Mouse (Mus musculus) cerebellum, adult 9-11 months (tissue): ENCODE measurements at regions not wholly inside any gene's neighbourhood (a gene's known extent, or its start where the extent isn't known, plus 50 kb on each side); places are given as distances from the start of the nearest gene placed in this dataset.
A peak's percentile ranks its signal among the peaks of the same experiment; 100 is the strongest.
"Not testable (repeated sequence)": the region's sequence is repeated elsewhere in the genome, so short reads cannot be mapped to it uniquely, and the experiment has no call there.

Experiments used
- DNase-seq: peaks from one replicate; pipeline ENCODE4 v3.0.0; 2022

GRCm38 (mm10) chr11:114483823-114484667 is 184.3 kb upstream of the Rpl38 start:
- DNase-seq: peak; percentile 88

GRCm38 (mm10) chr11:114483350-114483749 is 185.0 kb upstream of the Rpl38 start:
- not testable (repeated sequence) for DNase-seq

- peak; percentile 53 for DNase-seq
Measured at GRCm38 (mm10) chr11:114482070-114482469, 186.3 kb upstream of the Rpl38 start.

- DNase-seq: peak; percentile 59
Measured at GRCm38 (mm10) chr11:114481037-114481436, 187.3 kb upstream of the Rpl38 start.

- DNase-seq: peak; percentile 82
Measured at GRCm38 (mm10) chr11:114480119-114480540, 188.2 kb upstream of the Rpl38 start.

GRCm38 (mm10) chr11:114478736-114479135 is 189.6 kb upstream of the Rpl38 start:
- peak; percentile 55 for DNase-seq

GRCm38 (mm10) chr11:114477365-114477764 is 191.0 kb upstream of the Rpl38 start:
- DNase-seq: peak; percentile 68

GRCm38 (mm10) chr11:114472501-114473260 is 195.6 kb upstream of the Rpl38 start:
- no peak for DNase-seq

- peak; percentile 70 for DNase-seq
Measured at GRCm38 (mm10) chr11:114468394-114468793, 199.9 kb upstream of the Rpl38 start.

GRCm38 (mm10) chr11:114467803-114468202 is 200.5 kb upstream of the Rpl38 start:
- peak; percentile 61 for DNase-seq

GRCm38 (mm10) chr11:114465486-114465885 is 202.8 kb upstream of the Rpl38 start:
- DNase-seq: no peak

- DNase-seq: peak; percentile 72
Measured at GRCm38 (mm10) chr11:114462755-114463374, 205.5 kb upstream of the Rpl38 start.

- peak; percentile 81 for DNase-seq
Measured at GRCm38 (mm10) chr11:114454876-114455330, 213.4 kb upstream of the Rpl38 start.

GRCm38 (mm10) chr11:114448776-114449401 is 219.4 kb upstream of the Rpl38 start:
- DNase-seq: peak; percentile 90

- DNase-seq: no peak
Measured at GRCm38 (mm10) chr11:114447461-114447847, 220.9 kb upstream of the Rpl38 start.

GRCm38 (mm10) chr11:114446617-114447460 is 221.5 kb upstream of the Rpl38 start:
- peak; percentile 18 for DNase-seq

GRCm38 (mm10) chr11:114446075-114446616 is 222.2 kb upstream of the Rpl38 start:
- DNase-seq: no peak

- DNase-seq: peak; percentile 20
Measured at GRCm38 (mm10) chr11:114444211-114444610, 224.1 kb upstream of the Rpl38 start.

- DNase-seq: peak; percentile 20
Measured at GRCm38 (mm10) chr11:114443444-114443843, 224.9 kb upstream of the Rpl38 start.

GRCm38 (mm10) chr11:114439314-114439713 is 229.0 kb upstream of the Rpl38 start:
- DNase-seq: peak; percentile 49

- no peak for DNase-seq
Measured at GRCm38 (mm10) chr11:114435788-114436187, 232.5 kb upstream of the Rpl38 start.
